Comparison of ENCODE assay signal across 1 mouse cellular context in the genomic region with DNA sequence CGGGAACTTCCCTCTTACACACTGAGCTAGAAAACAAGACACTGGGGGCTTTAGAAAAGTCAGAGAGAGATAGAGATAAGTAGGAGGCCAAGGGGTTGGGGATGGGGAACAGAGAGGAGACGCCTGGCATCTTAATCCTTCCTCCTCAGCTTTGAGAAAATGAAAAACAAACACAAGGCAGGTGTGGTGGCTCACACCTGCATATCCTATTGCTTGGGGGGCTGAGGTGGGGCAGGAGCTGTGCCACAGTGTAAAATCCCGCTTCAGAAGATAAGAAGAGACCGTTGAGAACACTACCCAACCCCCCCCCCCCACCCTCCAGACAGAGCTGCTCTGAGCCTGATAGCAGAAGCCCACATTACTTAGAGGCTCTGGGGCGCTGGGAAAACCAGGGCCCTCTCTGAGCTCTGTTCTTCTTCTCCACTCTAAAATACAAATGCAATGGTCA.
TF ChIP-seq lines count a peak whose summit lies in the region.

No protein-coding gene starts in this region.

TF ChIP-seq in MEL, 35 proteins besides CTCF, POLR2A, EP300 and RAD21 (continued from another document):
- TF ChIP-seq ELF1 (IDR thresholded peaks at IDR 0.05; ENCODE audit: low read depth, low read length), result 0 out of 2 replicates have a peak, but pooled peaks have one; percentile 11
- 0 out of 2 replicates have a peak, but pooled peaks have one; percentile 35 for TF ChIP-seq ZNF384 (IDR thresholded peaks at IDR 0.05; ENCODE audit: low read depth, low read length)
- no peak for TF ChIP-seq GABPA (IDR thresholded peaks at IDR 0.05; ENCODE audit: low read depth, low read length)
- 0 out of 2 replicates have a peak, but pooled peaks have one; percentile 25 for TF ChIP-seq MAFK (IDR thresholded peaks at IDR 0.05; ENCODE audit: borderline replicate concordance, low read depth, low read length)
- peak; percentile 74 for TF ChIP-seq GATA1 (IDR thresholded peaks at IDR 0.05; ENCODE audit: low read depth, low read length)
- peak; percentile 93 for TF ChIP-seq MAZ (IDR thresholded peaks at IDR 0.05; ENCODE audit: low read depth, low read length)
- peak; percentile 44; the same call in 1 of the 2 replicates for TF ChIP-seq CHD2 (IDR thresholded peaks at IDR 0.05; ENCODE audit: low read length)
- TF ChIP-seq TCF12 (IDR thresholded peaks at IDR 0.05; ENCODE audit: low read depth, low read length), result peak; percentile 95
- TF ChIP-seq ZMIZ1 (IDR thresholded peaks at IDR 0.05; ENCODE audit: low read depth, low read length), result 0 out of 2 replicates have a peak, but pooled peaks have one; percentile 40
- TF ChIP-seq MXI1 (IDR thresholded peaks at IDR 0.05; ENCODE audit: low read depth, low read length), result no peak
- TF ChIP-seq BHLHE40 (IDR thresholded peaks at IDR 0.05; ENCODE audit: borderline replicate concordance, low read depth, low read length), result peak; percentile 48; the same call in 1 of the 2 replicates
- no peak for TF ChIP-seq ZKSCAN1 (IDR thresholded peaks at IDR 0.05; ENCODE audit: low read depth, low read length)
- TF ChIP-seq E2F4 (IDR thresholded peaks at IDR 0.05; ENCODE audit: borderline replicate concordance, low read depth, low read length), result no peak
- TF ChIP-seq MAX (IDR thresholded peaks at IDR 0.05; ENCODE audit: low read length), result no peak
- peak; percentile 60 for TF ChIP-seq TAL1 (IDR thresholded peaks at IDR 0.05; ENCODE audit: low read length)
- TF ChIP-seq MYC (IDR thresholded peaks at IDR 0.05; ENCODE audit: low read depth, low read length), result 0 out of 2 replicates have a peak, but pooled peaks have one; percentile 36
- TF ChIP-seq MEF2A (IDR thresholded peaks at IDR 0.05; ENCODE audit: extremely low read depth, insufficient replicate concordance, low read depth, low read length, poor library complexity, severe bottlenecking), result no peak; the same call in 1 of the 2 replicates
- TF ChIP-seq RCOR1 (IDR thresholded peaks at IDR 0.05; ENCODE audit: low read depth, low read length), result peak; percentile 74
- 0 out of 2 replicates have a peak, but pooled peaks have one; percentile 44 for TF ChIP-seq POLR2AphosphoS2 (IDR thresholded peaks at IDR 0.05; ENCODE audit: low read length)
- TF ChIP-seq JUND (IDR thresholded peaks at IDR 0.05; ENCODE audit: low read depth, low read length), result no peak
- no peak for TF ChIP-seq NRF1 (IDR thresholded peaks at IDR 0.05; ENCODE audit: insufficient read depth, low read depth, low read length, poor library complexity, severe bottlenecking)
- no peak for TF ChIP-seq ZC3H11A (IDR thresholded peaks at IDR 0.05; ENCODE audit: low read depth, low read length)
- TF ChIP-seq TBP (IDR thresholded peaks at IDR 0.05; ENCODE audit: low read depth, low read length), result peak; percentile 68; the same call in 1 of the 2 replicates
- no peak for TF ChIP-seq POLR2AphosphoS5 (IDR thresholded peaks at IDR 0.05; ENCODE audit: borderline replicate concordance, low read depth, low read length)
- peak; percentile 75 for TF ChIP-seq ETS1 (IDR thresholded peaks at IDR 0.05; ENCODE audit: low read depth, low read length)
- no peak for TF ChIP-seq USF1 (IDR thresholded peaks at IDR 0.05; ENCODE audit: low read depth, low read length)
- TF ChIP-seq NELFE (IDR thresholded peaks at IDR 0.05; ENCODE audit: low read depth, low read length), result peak; percentile 62
- TF ChIP-seq UBTF (IDR thresholded peaks at IDR 0.05; ENCODE audit: borderline replicate concordance, insufficient read depth, low read depth, low read length), result no peak
- peak; percentile 63 for TF ChIP-seq SIN3A (IDR thresholded peaks at IDR 0.05; ENCODE audit: low read length)
- 0 out of 2 replicates have a peak, but pooled peaks have one; percentile 27 for TF ChIP-seq HCFC1 (IDR thresholded peaks at IDR 0.05; ENCODE audit: low read depth, low read length)
